Mouse (Mus musculus) MEL (cell line): ENCODE data around the gene P2rx7.

Source experiments
- CHD2 ChIP-seq: IDR thresholded peaks from 2 replicates; pipeline ENCODE4 v1.6.1; 2011; ENCODE audit warnings: low read length, improper control_type of control experiment
- CTCF ChIP-seq, 3 experiments: IDR thresholded peaks in 2 of 3; conservative IDR thresholded peaks in 1 of 3; 2 replicates each; pipeline ENCODE4 v1.5.1; 2011 to 2012; ENCODE audit warnings: low read length in 3 of 3, low read depth in 2 of 3, mild to moderate bottlenecking in 2 of 3, improper control_type of control experiment in 1 of 3, inconsistent platforms in 1 of 3, mixed read lengths in 1 of 3, moderate library complexity in 1 of 3; ENCODE audit not compliant: control insufficient read depth in 1 of 3, insufficient read depth in 1 of 3, poor library complexity in 1 of 3, severe bottlenecking in 1 of 3
- GABPA ChIP-seq: IDR thresholded peaks from 2 replicates; pipeline ENCODE4 v1.6.1; 2012; ENCODE audit warnings: low read depth, mild to moderate bottlenecking, inconsistent platforms, low read length, improper control_type of control experiment, moderate library complexity
- KAT2A ChIP-seq: conservative IDR thresholded peaks from 2 replicates; pipeline ENCODE4 v1.6.1; 2012; ENCODE audit warnings: low read depth, low read length, improper control_type of control experiment, inconsistent platforms
- ZMIZ1 ChIP-seq: IDR thresholded peaks from 2 replicates; pipeline ENCODE4 v1.6.1; 2012; ENCODE audit warnings: low read depth, mild to moderate bottlenecking, inconsistent platforms, low read length, improper control_type of control experiment, moderate library complexity

DNA sequence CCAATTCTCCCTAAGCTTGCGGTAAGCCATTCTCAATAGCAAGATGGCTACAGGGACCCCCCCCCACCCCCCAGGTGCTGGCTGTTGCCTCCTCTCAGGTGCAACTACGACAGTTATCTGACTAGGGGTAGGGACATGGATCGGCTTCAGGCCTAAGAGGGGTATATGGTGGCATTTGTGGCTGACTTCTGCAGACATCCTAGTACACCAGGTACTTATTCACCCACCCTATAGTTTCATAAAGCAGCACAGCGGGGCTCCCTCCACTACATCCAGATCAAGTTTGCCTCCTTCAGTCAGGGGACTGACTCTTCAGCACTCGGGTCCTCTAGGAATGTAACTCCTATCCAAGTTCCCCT lies 63.2 kb downstream of the P2rx7 start:
- TF ChIP-seq CTCF (IDR thresholded peaks at IDR 0.05 in 2 of 3, conservative IDR thresholded peaks at IDR 0.05 in 1 of 3; ENCODE audit: control insufficient read depth in 1 of 3, insufficient read depth in 1 of 3, low read depth in 2 of 3, low read length in 3 of 3, poor library complexity in 1 of 3, severe bottlenecking in 1 of 3) (no peak), KAT2A (no peak), ZMIZ1 (no peak), GABPA (no peak), CHD2 (no peak)
